Mouse (Mus musculus) heart, adult 2 months (tissue): Measurements from ENCODE around the gene Rabif.

Experiments used
- CTCF ChIP-seq: fragments of 200-600 bp; IDR thresholded peaks from 2 replicates; pipeline ENCODE4 v1.8.1; 2022; ENCODE audit warnings: antibody characterized with exemption, mild to moderate bottlenecking, moderate library complexity
- EP300 ChIP-seq: fragments of 200-500 bp; IDR thresholded peaks from 2 replicates; pipeline ENCODE4 v1.6.1; 2011; ENCODE audit warnings: low read depth, low read length, control low read depth; ENCODE audit not compliant: insufficient read depth
- POLR2A ChIP-seq: fragments of 200-500 bp; IDR thresholded peaks from 2 replicates; pipeline ENCODE4 v1.6.1; 2011; ENCODE audit warnings: mild to moderate bottlenecking, low read depth, low read length, control low read depth; ENCODE audit not compliant: insufficient read depth

GRCm38 (mm10) chr1:134535054-134535453 lies 40.6 kb downstream of the Rabif start:
- TF ChIP-seq POLR2A (no peak), EP300 (no peak), CTCF (no peak)
